Mouse (Mus musculus) T-helper 17 cell (primary cell): ENCODE data around the gene Rgp1.

Experiments
- in situ Hi-C, 2 experiments: fragments of 300-600 bp; cut with MboI, MseI; formaldehyde crosslinking; loops; 1 replicate in 1 of 2; 2 replicates in 1 of 2; pipeline ENCODE4 v1.15.1; 2025; ENCODE audit warnings: high pct_unique_total_duplicates in 2 of 2

Rgp1 gene

DNA sequence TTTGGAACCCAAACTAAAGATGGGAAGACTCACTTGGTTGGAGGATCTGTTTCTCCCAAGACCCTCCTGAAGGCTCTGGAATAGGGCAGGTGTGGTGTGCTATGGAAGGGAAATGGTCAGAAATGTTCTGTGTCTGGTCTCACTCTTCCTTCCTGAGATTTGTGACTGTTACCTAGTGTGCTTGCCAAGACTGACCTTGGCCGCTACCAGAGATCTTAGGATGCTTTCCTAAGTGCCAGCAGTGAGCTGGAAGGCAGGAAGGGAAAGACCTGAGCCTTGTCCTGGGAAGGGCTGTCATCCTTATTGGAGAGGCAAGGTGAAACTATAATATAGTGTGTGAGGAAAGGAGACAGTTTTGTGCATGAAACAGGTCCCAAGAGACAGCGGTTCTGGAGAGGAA is 55.2 kb downstream of the Rgp1 start:
- in situ Hi-C loops: loop anchor here (5.0 kb wide), 1 partner anchor 74 kb away; no protein-coding TSS in a partner anchor

DNA sequence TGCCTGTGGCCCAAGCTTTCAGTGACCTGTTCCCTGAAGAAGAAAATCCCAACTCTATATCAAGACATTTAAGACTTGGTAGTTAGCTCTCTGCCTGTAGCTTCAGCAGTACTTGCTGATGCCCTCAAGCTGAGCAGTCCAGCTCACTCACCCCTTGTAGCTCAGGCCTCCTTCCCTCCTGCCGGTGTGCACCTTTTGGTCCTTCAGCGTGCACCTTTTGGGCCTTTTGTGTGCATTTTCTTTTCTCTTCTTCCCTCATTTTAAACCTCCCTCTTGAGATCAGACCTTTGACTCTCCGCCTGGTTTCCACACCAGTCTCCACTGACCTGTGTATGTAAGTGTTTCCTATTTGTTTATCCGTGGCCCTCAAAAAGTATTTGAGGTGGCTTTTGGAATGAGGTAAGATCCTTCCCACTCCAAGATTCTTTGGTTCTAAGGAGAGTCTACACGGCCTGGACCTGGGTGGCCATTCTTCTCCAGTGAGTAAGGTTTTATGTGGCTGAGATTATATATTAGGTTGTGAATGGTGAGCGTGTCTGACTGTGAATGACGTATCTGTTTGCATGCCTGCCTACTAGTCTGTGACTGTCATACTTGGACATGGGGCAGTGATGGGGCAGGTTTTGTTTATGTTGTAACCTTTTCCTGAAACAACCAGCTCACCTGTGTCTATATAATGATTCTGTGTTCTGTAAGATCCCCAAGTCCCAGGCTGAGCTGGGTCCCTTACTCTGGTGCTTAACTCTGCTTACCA is 56.3 kb downstream of the Rgp1 start:
- in situ Hi-C loops: loop anchor here (5.0 kb wide), 1 partner anchor 73 kb away; no protein-coding TSS in a partner anchor

DNA sequence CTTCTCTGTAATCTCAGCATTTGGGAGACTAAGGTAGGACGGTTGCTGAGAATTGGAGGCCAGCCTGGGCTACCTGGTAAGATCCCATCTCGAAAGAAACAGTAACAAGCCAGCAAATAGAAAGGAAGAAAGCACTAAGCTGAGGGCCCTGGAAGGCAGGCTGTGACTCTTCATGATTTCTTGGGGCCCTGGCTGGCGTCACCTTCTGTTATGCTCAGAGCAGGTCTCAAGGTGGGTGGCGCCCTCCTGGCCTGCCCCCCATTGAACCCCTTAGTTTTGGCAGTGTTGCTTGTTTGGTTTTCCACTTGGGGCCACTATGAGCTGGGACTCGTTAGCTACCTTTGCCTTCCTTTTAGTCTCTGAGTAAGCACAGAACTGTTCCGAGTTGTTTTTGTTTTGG is 58.2 kb downstream of the Rgp1 start:
- in situ Hi-C loops: no loop called here
